Mouse (Mus musculus) skeletal muscle tissue, adult 2 months (tissue): ENCODE measurements at regions not wholly inside any gene's neighbourhood (a gene's known extent, or its start where the extent isn't known, plus 50 kb on each side); places are given as distances from the start of the nearest gene placed in this dataset.
A peak's percentile ranks its signal among the peaks of the same experiment; 100 is the strongest.

Experiments used
- DNase-seq: peaks from one replicate; pipeline ENCODE4 v3.0.0-alpha.2; 2012; ENCODE audit warnings: low read depth, low spot score

DNA sequence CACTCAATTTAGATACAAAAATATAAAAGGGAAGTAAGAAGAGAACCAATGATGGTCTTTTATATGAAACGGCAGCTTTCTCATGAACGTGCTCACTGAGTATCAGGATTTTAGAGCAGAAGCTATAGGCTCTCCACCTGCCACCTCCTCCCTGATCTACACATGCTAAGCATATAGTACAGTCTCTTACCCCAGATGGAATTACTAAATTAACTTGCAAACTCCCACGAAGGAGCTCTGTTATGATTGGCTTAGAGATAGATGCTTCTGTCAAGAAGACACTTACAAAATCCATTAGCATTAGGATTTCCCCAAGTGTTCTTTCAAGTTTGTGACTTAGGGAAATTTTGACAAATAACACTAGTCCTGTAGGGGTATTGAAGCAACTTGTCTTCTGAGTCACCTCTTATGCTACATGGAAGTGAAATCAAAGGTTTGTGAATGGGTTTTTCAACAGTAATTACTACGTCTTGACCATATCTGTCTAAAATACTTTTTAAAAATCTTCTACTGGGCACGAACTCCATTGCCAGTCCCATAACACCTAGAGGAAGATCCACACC lies 60.6 kb downstream of the Crygs start:
- DNase-seq = no peak

DNA sequence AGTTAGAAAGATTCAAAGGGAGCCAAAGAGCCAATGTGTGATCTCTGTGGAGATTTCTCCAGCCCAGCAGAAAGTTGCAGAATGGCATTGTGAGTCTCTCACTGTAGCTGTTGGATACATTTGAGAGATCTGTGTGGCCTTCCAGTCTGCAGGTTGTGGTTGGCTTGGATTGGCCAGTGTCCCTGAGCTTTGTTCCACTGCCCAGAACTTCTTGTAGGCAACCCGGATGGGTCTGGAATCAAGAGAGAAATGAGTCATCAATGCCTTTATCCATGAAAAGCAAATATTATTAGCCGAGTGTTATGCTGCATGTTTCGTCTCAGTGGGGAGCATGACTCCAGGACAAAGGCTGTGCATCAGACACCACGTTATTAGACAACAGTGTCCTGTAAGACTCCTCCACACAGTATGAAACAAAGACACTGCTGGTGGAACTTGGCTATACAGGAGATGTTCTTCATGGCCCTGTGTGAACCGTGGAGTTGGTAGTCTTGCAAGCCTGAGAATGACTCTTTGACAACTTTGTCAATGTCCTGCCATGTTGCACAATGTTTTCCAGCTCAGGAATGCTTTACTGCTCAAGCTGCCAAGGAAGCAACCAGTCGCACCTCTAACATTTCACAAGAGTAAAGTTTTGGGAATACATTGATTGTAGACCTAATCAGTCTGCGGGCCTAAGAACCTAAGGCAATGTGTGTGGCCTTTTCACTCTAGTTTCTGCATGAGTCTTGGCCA lies 67.1 kb downstream of the Crygs start:
- no peak for DNase-seq

DNA sequence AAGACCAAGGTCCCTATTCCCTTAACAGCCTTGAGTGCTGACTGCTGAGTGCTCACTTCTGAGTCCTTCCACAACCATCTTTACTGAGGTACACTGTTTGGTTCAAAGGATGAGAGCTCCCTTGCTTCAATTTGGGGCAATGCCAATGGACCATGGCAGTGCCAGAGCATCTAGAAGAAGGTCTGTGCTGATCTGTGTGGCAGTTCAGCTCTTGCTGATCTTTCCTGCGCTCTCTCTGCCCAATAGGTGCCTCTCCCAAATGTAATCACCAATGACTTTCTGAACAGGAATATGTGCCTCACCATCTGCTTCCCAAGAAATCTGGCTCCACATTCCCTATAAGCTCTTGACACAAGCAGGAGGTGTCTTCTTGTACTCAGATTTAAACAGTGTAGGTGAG lies 67.9 kb downstream of the Crygs start:
- no peak for DNase-seq

DNA sequence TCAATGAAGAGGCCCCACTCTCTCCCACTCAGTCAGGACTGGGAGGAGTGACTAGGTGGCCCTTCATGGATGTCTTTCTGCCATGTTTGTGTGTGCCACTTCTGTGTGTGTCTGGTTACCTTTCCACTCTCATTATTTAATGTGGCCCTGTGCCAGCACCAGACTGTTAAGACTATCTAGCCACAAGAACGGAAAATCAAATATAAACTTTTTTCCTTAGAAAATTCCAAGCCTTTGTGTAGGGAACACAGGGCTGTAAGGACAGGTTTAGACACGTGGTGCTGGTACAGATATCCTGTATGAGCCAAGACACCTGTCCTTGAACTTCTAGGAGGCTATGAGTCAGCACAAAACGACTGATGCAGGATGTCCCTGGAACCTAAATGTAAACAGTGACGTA lies 69.9 kb downstream of the Crygs start:
- no peak for DNase-seq

DNA sequence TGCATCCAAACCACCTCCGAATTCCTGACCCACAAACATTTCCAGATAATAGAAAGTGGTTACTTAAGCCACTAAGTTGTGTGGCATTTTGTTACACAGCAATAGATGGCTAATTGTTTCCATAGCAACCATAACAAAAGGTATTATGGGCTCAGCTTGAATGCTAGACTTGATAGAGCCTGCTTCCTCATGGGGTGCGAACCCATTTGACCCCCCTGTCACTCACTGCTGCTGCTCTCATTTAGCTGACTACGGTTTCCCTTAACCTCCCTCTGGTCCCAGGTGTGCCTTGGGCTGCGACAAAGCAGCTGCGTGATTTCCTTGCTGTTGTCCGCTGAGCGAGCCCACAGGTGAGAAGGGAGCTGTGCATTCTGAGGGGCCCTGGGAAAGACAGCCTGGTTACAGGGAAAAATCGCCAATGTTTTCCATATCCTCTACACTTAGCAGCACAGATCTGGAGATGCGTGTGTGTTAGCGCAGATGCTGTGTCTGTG lies 76.8 kb downstream of the Crygs start:
- DNase-seq = no peak

DNA sequence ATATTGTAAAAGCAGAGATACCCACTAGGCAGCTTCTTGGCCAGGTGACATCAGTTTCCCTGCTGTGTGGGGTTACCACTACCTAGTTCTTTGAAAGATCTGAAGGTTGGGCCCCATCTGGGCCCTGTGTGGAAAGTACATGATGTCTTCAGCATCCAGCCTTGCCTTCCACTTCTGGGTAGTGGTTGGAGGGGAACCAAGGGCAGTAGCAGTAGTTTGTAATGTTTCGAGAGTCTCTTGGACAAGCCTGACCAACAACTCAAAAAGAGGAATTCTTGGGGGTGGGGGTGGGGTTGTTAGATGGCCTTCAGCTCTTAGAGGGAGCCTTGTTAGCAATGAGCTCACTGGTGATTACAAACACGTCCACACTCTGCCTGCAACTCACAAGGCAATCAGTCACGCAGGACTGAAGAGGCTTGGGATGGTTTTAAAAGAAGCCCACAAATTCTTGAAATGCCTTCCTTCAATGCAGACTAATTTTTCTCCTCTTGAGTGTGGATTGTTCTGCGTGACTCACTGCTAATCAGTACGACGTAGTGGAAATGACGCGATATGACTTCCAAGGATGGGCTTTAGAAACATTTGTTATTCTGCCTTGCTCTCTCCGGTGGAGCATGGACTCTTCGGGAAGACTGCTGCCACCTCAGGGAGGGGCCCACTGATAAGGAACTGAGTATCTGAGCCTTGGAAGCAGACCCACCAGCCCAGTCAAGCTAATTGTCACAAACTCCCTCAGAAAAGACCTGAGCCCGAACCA lies 76.9 kb upstream of the Dgkg start:
- DNase-seq = no peak

DNA sequence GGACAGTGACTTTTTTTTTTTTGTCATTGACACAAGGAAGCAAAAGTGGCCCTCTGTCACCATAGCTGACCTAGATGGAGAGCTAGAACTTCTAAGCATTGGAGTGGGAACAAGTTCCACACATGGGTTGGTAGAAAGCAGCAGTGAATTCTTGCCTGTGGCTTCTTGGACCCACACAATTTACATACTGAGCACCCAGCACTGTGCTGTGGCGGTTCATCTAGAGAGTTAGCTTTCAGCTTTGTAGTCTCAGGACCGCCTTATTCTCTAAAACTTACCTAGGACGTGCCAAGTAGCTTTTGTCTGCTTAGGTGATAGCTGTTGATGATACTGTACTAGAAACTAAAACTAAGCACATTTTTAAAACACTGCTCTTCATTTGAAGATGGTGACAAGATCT lies 72.1 kb upstream of the Dgkg start:
- DNase-seq = no peak

DNA sequence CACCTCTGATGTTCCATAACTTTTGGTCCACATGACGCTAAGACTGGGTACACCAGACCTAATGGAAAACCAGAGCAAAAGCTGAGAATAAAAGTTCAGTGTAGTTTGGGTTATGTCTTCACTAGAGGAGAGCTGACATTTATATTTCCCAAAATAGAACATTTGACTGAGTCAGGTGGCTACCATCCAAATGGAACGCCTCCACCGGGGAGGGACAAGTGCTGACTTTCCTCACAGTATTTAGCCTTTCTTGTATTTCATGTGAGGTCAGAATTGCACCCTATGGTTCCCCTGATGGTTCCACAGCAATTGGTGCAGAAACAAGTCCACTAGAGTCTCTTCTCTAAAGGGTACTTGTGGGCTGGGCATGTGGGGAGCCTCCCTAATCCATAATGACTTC lies 68.2 kb upstream of the Dgkg start:
- peak; percentile 54 for DNase-seq

DNA sequence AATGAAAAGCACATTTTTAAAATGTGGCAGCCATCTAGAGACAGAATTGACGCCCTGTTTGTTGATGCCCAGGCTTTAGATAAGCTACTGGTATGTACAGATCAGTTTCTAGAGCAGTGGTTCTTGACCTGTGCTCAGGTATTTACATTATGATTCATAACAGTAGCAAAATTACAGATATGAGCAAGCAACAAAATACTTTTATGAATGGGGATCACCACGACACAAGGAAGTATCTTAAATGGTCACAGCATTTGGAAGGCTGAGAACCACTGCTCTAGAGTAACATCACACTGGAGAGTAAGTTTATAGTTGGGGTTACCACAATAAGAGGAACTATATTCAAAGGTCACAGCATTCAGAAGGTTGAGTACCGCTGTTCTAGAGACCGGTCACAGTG lies 66.3 kb upstream of the Dgkg start:
- DNase-seq = no peak

DNA sequence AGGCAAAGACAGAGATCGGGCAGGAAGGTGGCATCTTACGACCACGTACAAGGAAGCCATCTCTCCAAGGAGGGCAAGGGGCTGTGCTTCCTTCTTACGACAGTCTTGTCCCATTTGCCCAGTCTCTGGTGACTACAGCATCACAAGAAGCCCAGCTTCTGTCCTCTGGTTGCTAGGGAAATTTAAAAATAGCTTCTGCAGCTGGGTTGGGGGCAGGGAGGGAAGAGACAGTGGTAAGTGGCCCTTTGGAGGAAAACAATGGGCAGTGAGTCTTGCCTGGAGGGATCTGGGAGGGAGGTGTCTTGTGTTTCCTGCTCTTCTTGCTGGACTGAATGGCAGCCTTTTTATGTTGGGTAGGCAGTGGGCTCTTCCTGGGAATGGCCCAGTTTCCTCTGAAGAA lies 62.8 kb upstream of the Dgkg start:
- DNase-seq = no peak

DNA sequence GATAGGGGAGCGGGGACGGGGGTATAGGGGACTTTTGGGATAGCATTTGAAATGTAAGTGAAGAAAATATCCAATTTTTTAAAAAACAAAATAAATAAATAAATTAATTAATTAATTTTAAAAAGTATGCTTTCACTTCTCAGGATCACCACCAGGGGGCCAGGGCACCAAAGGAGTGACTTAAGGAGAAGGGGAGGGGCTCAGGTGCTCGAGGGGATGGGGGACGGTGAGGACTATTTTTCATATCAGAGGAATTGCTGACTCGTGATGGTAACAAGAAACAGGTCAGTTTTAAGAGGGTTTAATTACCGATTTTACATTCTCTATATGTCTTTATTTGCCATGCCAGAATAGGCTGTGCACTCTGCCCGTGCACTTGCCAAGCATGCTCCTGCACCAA lies 62.3 kb upstream of the Dgkg start:
- DNase-seq = no peak

DNA sequence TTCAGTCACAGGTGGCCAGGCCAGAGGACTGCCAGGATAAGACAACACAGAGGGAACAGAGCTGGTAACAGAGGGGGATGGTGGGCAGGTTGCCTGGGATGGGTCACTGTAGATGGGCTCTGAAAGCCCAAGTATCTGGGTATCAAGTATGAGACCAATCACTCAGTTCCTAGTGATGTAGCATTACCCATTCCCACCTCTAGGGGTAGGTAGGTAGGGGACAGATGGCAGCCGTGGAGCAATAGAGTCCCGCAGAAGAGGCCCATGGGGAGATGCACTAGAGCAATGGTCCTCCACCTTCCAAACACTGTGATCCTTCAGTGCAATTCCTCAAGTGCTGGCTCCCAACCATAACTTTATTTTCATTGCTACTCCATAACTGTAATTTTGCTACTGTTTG lies 60.4 kb upstream of the Dgkg start:
- DNase-seq = no peak

DNA sequence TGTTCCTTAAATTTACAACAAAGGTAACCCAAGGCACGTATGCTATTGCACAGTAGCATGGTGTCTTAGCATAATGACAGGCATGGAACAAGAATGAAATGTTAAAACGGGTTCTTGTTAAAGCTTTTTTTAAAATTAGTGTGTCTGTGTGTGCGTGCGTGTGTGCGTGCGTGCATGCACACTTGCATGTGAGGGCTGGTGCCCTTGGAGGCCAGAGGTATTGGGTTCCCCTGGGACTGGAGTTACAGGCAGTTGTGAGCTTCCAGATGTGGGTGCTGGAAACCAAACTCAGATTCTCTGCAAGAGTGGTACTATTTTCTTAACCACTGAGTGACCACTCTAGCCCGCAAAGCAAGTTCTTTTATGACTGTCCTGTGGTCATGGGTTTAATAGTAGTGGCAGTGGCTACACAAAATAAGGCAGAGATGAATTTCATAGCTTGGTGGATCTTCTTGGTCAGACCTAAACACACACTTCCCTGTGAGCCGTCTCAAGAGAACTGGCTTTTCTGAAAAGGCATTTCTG lies 59.3 kb upstream of the Dgkg start:
- DNase-seq = no peak

DNA sequence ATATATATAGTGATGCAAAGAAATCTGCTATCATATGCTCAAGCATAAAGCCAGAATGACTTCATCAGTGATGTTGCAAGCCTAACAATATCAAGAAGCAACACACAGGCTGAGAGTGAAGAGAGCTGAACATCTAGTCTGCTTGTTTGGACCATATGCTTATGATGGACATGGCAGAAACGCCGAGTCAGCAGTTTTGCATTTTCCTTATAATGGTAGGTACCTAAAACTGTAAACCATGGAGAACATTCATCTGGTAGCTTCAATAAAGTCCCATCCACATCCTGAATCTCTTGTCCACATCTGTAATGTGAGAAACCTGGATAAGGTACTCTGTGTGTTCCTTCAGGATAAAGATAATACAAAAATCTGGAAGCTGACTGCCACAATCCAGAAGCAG lies 57.3 kb upstream of the Dgkg start:
- no peak for DNase-seq

DNA sequence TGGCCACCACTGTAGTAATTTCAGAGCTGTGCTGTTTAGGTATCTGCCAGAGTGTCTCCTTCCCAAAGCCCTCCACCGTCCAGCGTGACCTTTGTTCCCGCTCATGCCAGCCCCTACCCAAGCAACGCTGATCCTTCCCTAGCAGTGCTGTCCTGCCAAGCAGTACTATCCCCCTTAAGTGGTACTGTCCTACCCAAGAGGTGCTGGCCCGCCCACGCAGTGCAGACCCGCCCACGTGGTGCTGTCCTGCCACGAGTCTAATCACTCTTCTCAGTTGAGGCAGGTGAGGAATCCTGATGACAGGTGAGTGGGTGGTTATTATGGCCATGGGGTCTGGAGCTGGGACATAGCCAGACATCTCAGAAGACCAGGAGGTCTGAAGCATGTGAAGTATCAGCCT lies 51.7 kb upstream of the Dgkg start:
- DNase-seq = no peak
